Mouse (Mus musculus) neural tube, embryonic 14.5 days (tissue): ENCODE measurements at regions not wholly inside any gene's neighbourhood (a gene's known extent, or its start where the extent isn't known, plus 50 kb on each side); places are given as distances from the start of the nearest gene placed in this dataset.
A peak's percentile ranks its signal among the peaks of the same experiment; 100 is the strongest.

Source experiments
- ATAC-seq: fragments of 200-750 bp; cut with Nextera tagmentation; 2 replicates; pipeline ENCODE4 v1.8.0; 2017; ENCODE audit warnings: low read depth, mild to moderate bottlenecking, moderate TSS enrichment, moderate library complexity
- H3K27ac ChIP-seq: fragments of 300-500 bp; sonication (generic); 2 replicates; pipeline ENCODE4 v1.5.1; 2014; ENCODE audit warnings: low read depth, mild to moderate bottlenecking, control low read depth, low read length, moderate library complexity, mixed read lengths
- H3K27me3 ChIP-seq: fragments of 300-500 bp; sonication (generic); 2 replicates; pipeline ENCODE4 v1.6.1; 2014; ENCODE audit warnings: low read length; ENCODE audit not compliant: control insufficient read depth, insufficient read depth
- H3K36me3 ChIP-seq: fragments of 300-500 bp; sonication (generic); 2 replicates; pipeline ENCODE4 v1.6.1; 2014; ENCODE audit warnings: low read length, mixed read lengths; ENCODE audit not compliant: control insufficient read depth, insufficient read depth
- H3K4me1 ChIP-seq: fragments of 300-500 bp; sonication (generic); 2 replicates; pipeline ENCODE4 v1.6.1; 2014; ENCODE audit warnings: low read length; ENCODE audit not compliant: control insufficient read depth, insufficient read depth
- H3K4me2 ChIP-seq: fragments of 300-500 bp; sonication (generic); 2 replicates; pipeline ENCODE4 v1.6.1; 2014; ENCODE audit warnings: mild to moderate bottlenecking, low read depth, low read length, control low read depth
- H3K4me3 ChIP-seq: fragments of 300-500 bp; sonication (generic); 2 replicates; pipeline ENCODE4 v1.5.1; 2014; ENCODE audit warnings: low read depth, low read length, control low read depth, mixed read lengths
- H3K9ac ChIP-seq: fragments of 300-500 bp; sonication (generic); replicated peaks from 2 replicates; pipeline ENCODE4 v1.6.1; 2014; ENCODE audit warnings: low read depth, mild to moderate bottlenecking, control low read depth, low read length, mixed read lengths
- H3K9me3 ChIP-seq: fragments of 300-500 bp; sonication (generic); 2 replicates; pipeline ENCODE4 v1.6.1; 2016; ENCODE audit warnings: low read length; ENCODE audit not compliant: control insufficient read depth
- WGBS: fragments of 180-500 bp; shearing (Covaris S2); extraction: QIAGEN DNeasy Blood & Tissue Kit; methylation state at CpG from one replicate; pipeline ENCODE4 v1.1.7; 2014; 5-methylcytosine and 5-hydroxymethylcytosine counted together

GRCm38 (mm10) chr3:137762213-137762884 lies 91.0 kb downstream of the Gm21962 start:
- Histone ChIP-seq H3K4me3 (no peak overlapping the region), H3K9me3 (no peaks in the 10 kb centered on the region), H3K27ac (no peak overlapping the region), H3K9ac (no peak overlapping the region), H3K27me3 (no peaks in the 10 kb centered on the region), H3K4me2 (no peak overlapping the region), H3K4me1 (no peaks in the 10 kb centered on the region), H3K36me3 (no peaks in the 10 kb centered on the region)
- WGBS: 71% methylated on average over 14 of the region's 14 CpGs
- ATAC-seq: peak; percentile 70; the same call in 1 of the 2 replicates

DNA sequence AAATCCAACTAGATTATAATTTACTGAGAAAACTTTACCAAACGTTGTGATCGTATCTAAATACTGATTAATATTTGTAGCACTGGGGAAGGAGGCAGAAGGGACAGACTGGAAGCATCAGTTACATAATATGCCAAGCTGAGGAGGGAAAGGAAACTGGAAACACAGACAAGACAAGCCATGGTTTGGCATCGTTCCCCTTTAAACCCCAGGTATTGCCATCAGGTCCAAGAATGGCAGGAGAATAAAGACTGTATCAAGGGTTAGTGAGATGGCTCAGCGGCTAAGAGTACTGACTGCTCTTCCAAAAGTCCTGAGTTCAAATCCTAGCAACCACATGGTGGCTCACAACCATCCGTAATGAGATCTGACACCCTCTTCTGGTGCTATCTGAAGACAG lies 92.1 kb downstream of the Gm21962 start:
- Histone ChIP-seq H3K9ac (no peak overlapping the region), H3K4me1 (no peaks in the 10 kb centered on the region), H3K4me3 (no peak overlapping the region), H3K27ac (no peak overlapping the region), H3K36me3 (no peaks in the 10 kb centered on the region), H3K4me2 (no peak overlapping the region), H3K27me3 (no peaks in the 10 kb centered on the region), H3K9me3 (no peaks in the 10 kb centered on the region)
- ATAC-seq: no peak
- WGBS: 96% methylated on average over 5 of the region's 5 CpGs

DNA sequence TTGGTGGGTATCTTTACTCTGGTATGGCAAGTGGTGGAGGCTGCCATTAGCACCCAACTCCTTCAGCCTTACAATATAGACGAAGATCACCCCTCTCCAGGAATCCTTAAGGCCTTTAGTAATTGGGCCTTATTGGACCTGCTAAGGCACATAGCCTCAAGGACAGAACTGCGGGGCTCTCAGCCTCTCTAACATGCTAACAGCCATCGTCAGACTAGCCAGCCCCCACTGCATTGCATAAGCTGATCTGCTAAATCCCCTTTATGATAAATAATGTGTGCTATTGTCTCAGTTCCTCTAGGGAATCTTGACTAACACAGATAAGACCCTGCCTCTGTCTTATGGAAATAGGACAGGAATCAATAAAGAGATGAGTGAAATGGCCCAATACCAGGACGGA lies 95.7 kb upstream of the H2afz start:
- Histone ChIP-seq H3K4me1 (no peaks in the 10 kb centered on the region), H3K9me3 (no peaks in the 10 kb centered on the region), H3K27me3 (no peaks in the 10 kb centered on the region), H3K27ac (no peak overlapping the region), H3K4me2 (no peak overlapping the region), H3K9ac (no peak overlapping the region), H3K36me3 (no peaks in the 10 kb centered on the region), H3K4me3 (no peak overlapping the region)
- no peak for ATAC-seq
- WGBS: 85% methylated on average over 4 of the region's 4 CpGs

DNA sequence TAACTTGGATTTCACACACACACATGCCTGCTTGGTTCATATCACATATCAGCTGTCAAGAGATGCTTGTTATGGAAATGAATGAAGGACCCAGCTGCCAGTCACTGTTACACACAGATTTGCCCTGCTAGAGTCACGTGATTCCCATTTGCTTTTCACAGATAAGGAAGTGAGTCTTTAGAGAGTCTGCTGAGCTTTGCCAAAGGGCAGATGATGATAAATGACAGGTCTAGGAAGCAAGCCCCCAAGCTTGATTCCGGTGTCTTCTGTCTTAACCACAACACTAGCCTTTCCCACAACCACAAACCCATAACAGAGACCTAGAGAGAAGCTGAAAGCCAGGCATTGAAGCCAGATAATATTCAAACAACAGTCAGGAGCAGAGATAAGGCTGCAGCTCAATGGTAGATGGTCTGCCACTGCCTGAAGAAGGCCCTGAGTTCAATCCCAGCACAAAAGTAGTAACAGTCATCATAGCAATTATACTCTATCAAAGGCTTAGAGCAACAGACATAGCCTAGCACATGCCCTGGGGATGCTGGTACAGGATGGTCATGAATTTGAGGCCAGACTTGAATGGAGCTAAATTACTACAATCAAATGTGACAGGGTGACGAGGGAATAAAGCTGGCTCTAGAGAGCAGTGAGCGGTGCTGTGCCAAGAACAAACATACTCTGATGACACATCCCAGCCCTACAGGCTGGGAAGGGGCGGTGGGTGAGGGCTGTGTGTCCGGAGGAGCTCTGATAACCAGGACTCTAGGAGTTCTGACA lies 89.0 kb upstream of the H2afz start:
- no peak overlapping the region for H3K4me3 ChIP-seq
- no peaks in the 10 kb centered on the region for H3K27me3 ChIP-seq
- no peak overlapping the region for H3K9ac ChIP-seq
- 73% methylated on average over 6 of the region's 6 CpGs for WGBS
- H3K4me1 ChIP-seq: no peaks in the 10 kb centered on the region
- H3K4me2 ChIP-seq: no peak overlapping the region
- ATAC-seq: no peak
- H3K36me3 ChIP-seq: no peaks in the 10 kb centered on the region
- no peaks in the 10 kb centered on the region for H3K9me3 ChIP-seq
- H3K27ac ChIP-seq: no peak overlapping the region

GRCm38 (mm10) chr3:137778113-137778512 lies 86.2 kb upstream of the H2afz start:
- Histone ChIP-seq H3K9me3 (no peaks in the 10 kb centered on the region), H3K36me3 (no peaks in the 10 kb centered on the region), H3K27ac (no peak overlapping the region), H3K4me2 (no peak overlapping the region), H3K4me3 (no peak overlapping the region), H3K9ac (no peak overlapping the region), H3K4me1 (no peaks in the 10 kb centered on the region), H3K27me3 (no peaks in the 10 kb centered on the region)
- ATAC-seq: peak; percentile 73; the same call in 1 of the 2 replicates
- 39% methylated on average over 7 of the region's 7 CpGs for WGBS

GRCm38 (mm10) chr3:137780029-137780428 lies 84.3 kb upstream of the H2afz start:
- Histone ChIP-seq H3K36me3 (no peaks in the 10 kb centered on the region), H3K27me3 (no peaks in the 10 kb centered on the region), H3K9me3 (no peaks in the 10 kb centered on the region), H3K27ac (no peak overlapping the region), H3K9ac (no peak overlapping the region), H3K4me1 (peaks cover under 1% of the 10 kb centered on the region; the same call in 1 of the 2 replicates), H3K4me2 (peak overlapping the region; percentile 7; the same call in 1 of the 2 replicates), H3K4me3 (no peak overlapping the region)
- no peak for ATAC-seq
- WGBS: 5% methylated on average over 11 of the region's 11 CpGs

DNA sequence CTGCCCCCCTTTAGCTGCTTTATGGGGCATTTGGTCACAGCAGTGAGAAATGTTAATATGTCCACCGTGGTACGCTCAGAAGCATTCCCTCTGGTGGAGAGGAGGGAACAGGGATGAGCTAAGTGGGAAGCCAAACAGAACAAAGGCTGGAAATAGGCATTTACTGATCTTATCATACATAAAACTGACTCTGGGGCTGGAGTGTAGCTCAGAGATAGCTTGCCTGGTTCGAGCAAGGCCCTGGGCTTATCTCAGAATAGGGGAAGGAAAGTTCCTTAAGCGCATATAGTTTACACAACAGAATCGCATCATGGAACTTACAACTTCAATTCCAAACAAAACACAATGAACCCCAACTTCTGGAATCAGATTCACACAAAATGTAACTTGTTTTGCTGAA lies 81.5 kb upstream of the H2afz start:
- Histone ChIP-seq H3K4me3 (no peak overlapping the region), H3K27me3 (no peaks in the 10 kb centered on the region), H3K27ac (no peak overlapping the region), H3K9me3 (no peaks in the 10 kb centered on the region), H3K4me2 (no peak overlapping the region), H3K4me1 (peaks cover 3% of the 10 kb centered on the region; the same call in 1 of the 2 replicates), H3K36me3 (no peaks in the 10 kb centered on the region), H3K9ac (no peak overlapping the region)
- no peak for ATAC-seq
- 82% methylated on average over 5 of the region's 5 CpGs for WGBS

DNA sequence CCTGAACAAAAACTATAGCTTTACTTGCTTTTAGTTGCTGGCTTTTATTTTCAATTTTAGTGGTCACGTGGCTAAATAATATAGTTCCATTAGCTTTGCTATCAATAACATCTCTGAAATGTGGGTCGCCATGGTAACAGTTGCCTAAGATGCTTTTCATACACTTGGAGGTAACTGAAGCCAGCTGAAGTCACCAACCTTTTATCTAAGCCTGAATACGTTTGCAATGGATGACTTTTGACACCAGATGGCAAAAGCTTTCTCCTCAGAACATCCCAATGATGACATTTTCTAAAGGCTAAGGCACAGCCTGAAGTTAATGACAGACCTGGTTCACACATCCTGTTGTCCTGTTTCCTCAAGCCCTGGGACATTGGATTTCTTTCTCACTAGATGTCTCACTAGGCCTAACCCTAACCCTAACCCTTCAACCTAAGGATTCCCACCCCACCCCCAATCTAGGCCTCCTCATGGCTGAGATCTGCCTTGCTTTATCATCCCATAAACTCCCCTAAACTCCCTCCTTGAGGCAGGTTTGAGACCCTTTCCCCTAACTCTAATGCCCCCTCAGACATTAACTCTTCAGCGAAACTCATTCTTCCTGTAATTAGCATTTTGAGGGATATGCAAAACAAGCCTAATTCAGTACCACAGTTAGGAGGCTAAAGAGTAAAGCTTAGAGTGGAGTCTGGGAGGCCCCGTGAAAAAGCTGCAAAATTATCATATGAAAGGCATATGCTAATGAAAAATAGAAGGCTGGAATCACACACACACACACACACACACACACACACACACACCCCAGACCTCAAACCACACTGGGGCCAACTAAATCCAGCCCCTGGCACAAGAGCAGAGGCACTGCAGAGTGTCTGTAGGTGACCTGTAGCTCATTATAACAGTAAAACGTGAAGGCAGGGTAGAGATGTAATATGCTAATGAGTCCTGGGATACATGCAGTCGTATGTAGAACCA lies 80.1 kb upstream of the H2afz start:
- H3K4me1 ChIP-seq: peaks cover 3% of the 10 kb centered on the region; the same call in 1 of the 2 replicates
- 22% methylated on average over 7 of the region's 7 CpGs for WGBS
- no peaks in the 10 kb centered on the region for H3K9me3 ChIP-seq
- no peak; the same call in 1 of the 2 replicates for ATAC-seq
- H3K36me3 ChIP-seq: no peaks in the 10 kb centered on the region
- H3K27me3 ChIP-seq: no peaks in the 10 kb centered on the region
- no peak overlapping the region for H3K4me3 ChIP-seq
- no peak overlapping the region for H3K4me2 ChIP-seq
- no peak overlapping the region for H3K27ac ChIP-seq
- no peak overlapping the region for H3K9ac ChIP-seq
